Mouse (Mus musculus): Measurements from ENCODE around the gene Tbcb. TPM values are rescaled to one million over a fixed set of nuclear protein-coding genes. Genes with fewer than 3 reads are reported as not detected.

The Tbcb gene
- polyA plus RNA-seq, 1 experiment: 67.8 TPM

DNA sequence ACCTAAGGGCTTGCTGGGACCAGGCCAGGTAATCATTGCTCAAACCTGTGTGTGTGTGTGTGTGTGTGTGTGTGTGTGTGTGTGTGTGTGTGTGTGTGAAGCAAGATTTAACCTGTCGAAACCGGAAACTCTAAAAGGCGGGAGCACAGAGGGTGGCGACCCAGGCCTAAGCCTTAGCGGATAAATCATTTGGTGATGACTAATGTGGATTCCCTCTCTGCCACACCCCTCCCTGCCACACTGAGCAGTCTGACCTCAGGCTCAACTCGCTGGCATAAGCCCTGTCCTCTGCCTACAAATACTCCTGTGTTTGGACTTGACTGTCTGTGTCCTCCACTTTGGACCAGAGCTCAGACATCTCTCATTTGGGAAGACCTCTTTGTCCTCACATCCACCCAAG is 35.9 kb downstream of the Tbcb start:
- no peaks in the 10 kb centered on the region; the same call in 1 of the 2 replicates for H3K4me1 ChIP-seq (ENCODE audit: control insufficient read depth, insufficient read depth, low read length)
- TF ChIP-seq POLR2A (IDR thresholded peaks at IDR 0.05; ENCODE audit: borderline replicate concordance, control insufficient read depth, low read depth, low read length) (no peak), CTCF (IDR thresholded peaks at IDR 0.05; ENCODE audit: control insufficient read depth, insufficient read depth, low read length) (no peak)
- H3K27ac ChIP-seq (ENCODE audit: control insufficient read depth, insufficient read depth, low read depth, low read length, poor library complexity): no peak overlapping the region
- 31% methylated on average over 6 of the region's 6 CpGs for WGBS
- H3K4me3 ChIP-seq (replicated peaks; ENCODE audit: control insufficient read depth, low read depth, low read length): no peak overlapping the region

DNA sequence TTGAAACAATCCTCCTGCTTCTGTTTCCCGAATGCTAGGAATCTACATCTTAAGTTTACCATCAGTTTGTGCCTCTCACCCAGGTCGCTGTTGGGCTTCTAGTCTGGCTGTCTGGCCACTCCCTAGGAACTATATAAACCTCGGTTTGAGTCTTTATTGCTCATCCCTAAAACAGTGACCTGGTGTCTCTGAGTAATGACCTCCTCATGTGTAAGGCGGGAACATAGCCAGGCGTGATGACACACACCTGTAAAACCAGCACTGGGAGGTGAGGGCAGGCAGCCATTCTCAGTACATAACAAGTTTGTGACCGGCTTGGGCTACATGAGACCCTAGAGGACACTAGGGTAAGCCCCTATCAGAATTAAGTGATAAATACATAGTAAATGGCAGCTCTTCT is 36.6 kb downstream of the Tbcb start:
- no peak for TF ChIP-seq CTCF (IDR thresholded peaks at IDR 0.05; ENCODE audit: control insufficient read depth, insufficient read depth, low read length)
- TF ChIP-seq POLR2A (IDR thresholded peaks at IDR 0.05; ENCODE audit: borderline replicate concordance, control insufficient read depth, low read depth, low read length): no peak
- Histone ChIP-seq H3K4me1 (ENCODE audit: control insufficient read depth, insufficient read depth, low read length) (no peaks in the 10 kb centered on the region; the same call in 1 of the 2 replicates), H3K4me3 (replicated peaks; ENCODE audit: control insufficient read depth, low read depth, low read length) (no peak overlapping the region), H3K27ac (ENCODE audit: control insufficient read depth, insufficient read depth, low read depth, low read length, poor library complexity) (no peak overlapping the region)
- WGBS: 71% methylated on average over 6 of the region's 6 CpGs

DNA sequence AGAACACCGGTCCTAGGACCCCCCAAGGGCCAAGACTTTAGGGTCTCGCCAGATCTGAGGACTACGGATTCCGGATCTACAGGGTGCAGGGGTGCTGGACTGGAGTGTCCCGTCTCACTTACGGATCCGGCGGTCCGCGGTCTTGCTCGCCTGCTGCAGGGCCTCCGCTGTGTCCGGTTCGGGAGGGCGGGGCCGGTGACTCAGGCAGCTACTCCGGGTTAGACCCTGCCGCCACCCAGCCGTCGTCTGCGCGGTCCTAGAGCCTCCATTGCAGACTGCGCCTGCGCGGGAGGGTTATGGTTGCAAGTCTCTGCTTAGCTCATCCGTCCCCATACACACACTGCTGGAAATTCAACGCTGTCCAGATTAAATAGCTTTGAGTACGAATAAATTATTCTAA is 37.2 kb downstream of the Tbcb start:
- TF ChIP-seq POLR2A (IDR thresholded peaks at IDR 0.05; ENCODE audit: borderline replicate concordance, control insufficient read depth, low read depth, low read length) (peak; percentile 81; the same call in 1 of the 2 replicates), CTCF (IDR thresholded peaks at IDR 0.05; ENCODE audit: control insufficient read depth, insufficient read depth, low read length) (no peak)
- WGBS: under 1% methylated on average over 28 of the region's 28 CpGs
- peak overlapping the region; percentile 83 for H3K27ac ChIP-seq (ENCODE audit: control insufficient read depth, insufficient read depth, low read depth, low read length, poor library complexity)
- H3K4me3 ChIP-seq (replicated peaks; ENCODE audit: control insufficient read depth, low read depth, low read length): peak overlapping the region; percentile 90
- H3K4me1 ChIP-seq (ENCODE audit: control insufficient read depth, insufficient read depth, low read length): no peaks in the 10 kb centered on the region; the same call in 1 of the 2 replicates

DNA sequence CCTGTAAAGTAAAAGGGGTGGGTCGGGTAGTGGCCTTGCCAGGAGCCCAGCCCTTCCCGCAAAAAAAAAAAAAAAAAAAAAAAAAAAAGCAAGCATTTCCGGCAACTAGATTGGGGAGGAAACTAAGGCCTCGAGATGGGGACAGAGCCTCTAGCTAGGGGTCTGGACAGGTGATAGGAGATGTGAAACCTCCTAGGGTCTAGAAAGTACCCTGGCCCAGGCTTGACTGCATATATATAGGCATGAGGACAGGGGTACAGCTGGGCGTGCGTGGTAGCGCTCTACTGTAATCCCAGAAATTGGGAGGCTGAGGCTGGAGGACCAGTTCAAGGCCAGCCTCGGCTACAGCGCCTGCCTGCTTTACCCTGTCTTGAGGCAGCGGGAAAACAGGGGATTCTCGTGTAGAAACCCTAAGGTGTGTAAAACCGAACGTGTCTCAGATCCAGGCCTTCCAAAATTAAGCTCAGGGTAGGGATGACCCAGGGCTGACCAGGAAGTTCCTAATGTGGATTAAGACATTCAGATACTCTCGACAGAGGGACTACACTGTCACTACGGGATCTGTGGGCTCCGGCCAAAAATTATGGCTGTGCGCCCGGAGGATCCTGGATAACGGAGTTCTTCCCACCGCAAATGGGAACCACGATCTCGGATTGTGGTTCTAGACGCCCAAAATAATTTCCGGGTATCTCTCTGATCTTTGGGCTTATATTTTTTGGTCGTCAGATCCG is 37.8 kb downstream of the Tbcb start:
- under 1% methylated on average over 26 of the region's 26 CpGs for WGBS
- Histone ChIP-seq H3K27ac (ENCODE audit: control insufficient read depth, insufficient read depth, low read depth, low read length, poor library complexity) (peak overlapping the region; percentile 83), H3K4me1 (ENCODE audit: control insufficient read depth, insufficient read depth, low read length) (no peaks in the 10 kb centered on the region; the same call in 1 of the 2 replicates), H3K4me3 (replicated peaks; ENCODE audit: control insufficient read depth, low read depth, low read length) (peak overlapping the region; percentile 90)
- TF ChIP-seq CTCF (IDR thresholded peaks at IDR 0.05; ENCODE audit: control insufficient read depth, insufficient read depth, low read length) (no peak), POLR2A (IDR thresholded peaks at IDR 0.05; ENCODE audit: borderline replicate concordance, control insufficient read depth, low read depth, low read length) (no peak)

DNA sequence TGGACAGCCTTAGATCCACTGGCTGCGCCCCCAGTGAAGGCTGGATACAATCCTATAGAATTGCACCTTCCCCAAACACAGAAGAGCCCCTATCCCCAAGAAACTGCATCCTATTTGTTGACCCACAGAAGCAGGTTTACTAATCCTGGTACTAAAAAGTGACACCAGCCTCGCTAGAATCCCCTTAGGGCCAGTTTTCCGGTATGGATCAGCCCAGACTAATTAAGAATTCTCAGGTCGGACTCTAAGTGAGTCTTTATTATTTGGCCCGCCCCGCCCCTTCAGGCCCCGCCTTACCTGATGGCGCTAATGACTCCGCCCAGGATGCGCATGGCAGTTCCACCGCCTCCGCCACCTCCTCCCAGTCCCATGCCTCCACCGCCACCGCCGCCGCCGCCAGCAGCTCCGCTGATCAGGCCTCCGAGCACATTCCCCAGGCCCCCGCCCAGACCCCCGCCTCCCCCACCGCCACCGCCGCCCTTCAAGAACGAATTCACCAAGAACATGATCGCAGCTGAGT is 38.4 kb downstream of the Tbcb start:
- 3% methylated on average over 26 of the region's 26 CpGs for WGBS
- no peak overlapping the region for H3K27ac ChIP-seq (ENCODE audit: control insufficient read depth, insufficient read depth, low read depth, low read length, poor library complexity)
- TF ChIP-seq CTCF (IDR thresholded peaks at IDR 0.05; ENCODE audit: control insufficient read depth, insufficient read depth, low read length): no peak
- TF ChIP-seq POLR2A (IDR thresholded peaks at IDR 0.05; ENCODE audit: borderline replicate concordance, control insufficient read depth, low read depth, low read length): peak; percentile 37; the same call in 1 of the 2 replicates
- no peaks in the 10 kb centered on the region; the same call in 1 of the 2 replicates for H3K4me1 ChIP-seq (ENCODE audit: control insufficient read depth, insufficient read depth, low read length)
- H3K4me3 ChIP-seq (replicated peaks; ENCODE audit: control insufficient read depth, low read depth, low read length): peak overlapping the region; percentile 90

DNA sequence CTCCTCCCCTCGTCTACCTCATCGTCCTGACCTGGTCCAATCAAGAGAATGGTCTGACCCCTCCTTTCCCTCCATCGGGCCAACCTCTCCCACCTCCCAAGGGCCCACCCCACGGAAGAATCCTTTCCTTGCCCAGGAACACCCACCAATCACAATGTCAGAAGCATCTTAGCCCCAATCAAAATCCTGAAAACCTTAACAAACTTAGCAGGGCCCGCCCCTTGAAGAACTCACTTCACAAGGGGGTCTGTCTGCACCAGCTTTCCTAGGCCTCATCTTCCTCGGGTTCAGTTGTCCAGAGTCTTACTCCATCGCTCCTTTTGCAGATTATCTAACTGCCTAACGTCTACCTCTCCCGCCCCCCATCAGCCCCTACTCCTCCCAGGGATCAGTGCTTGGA is 39.1 kb downstream of the Tbcb start:
- Histone ChIP-seq H3K4me1 (ENCODE audit: control insufficient read depth, insufficient read depth, low read length) (no peaks in the 10 kb centered on the region; the same call in 1 of the 2 replicates), H3K27ac (ENCODE audit: control insufficient read depth, insufficient read depth, low read depth, low read length, poor library complexity) (no peak overlapping the region), H3K4me3 (replicated peaks; ENCODE audit: control insufficient read depth, low read depth, low read length) (no peak overlapping the region)
- WGBS: 70% methylated on average over 9 of the region's 9 CpGs
- TF ChIP-seq CTCF (IDR thresholded peaks at IDR 0.05; ENCODE audit: control insufficient read depth, insufficient read depth, low read length) (no peak), POLR2A (IDR thresholded peaks at IDR 0.05; ENCODE audit: borderline replicate concordance, control insufficient read depth, low read depth, low read length) (no peak)

DNA sequence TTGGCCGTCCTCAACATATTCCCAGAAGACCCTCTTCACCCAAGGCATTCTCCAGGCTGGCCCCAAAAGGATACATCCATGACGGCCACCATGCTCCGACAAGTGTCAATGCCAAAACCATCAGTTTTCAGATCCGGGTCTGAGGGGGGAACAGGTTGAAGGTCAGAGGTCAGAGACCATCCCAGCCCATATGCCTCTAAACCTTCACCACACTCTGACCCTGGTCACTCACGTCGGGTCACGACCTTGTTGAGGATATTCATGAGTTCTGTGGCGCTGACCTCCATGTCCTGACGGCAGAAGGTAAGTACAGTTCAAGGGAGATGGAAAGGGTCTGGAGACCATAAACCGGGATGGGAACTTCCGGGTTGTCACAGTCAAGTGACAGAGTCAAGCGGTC is 40.0 kb downstream of the Tbcb start:
- 93% methylated on average over 12 of the region's 12 CpGs for WGBS
- Histone ChIP-seq H3K4me3 (replicated peaks; ENCODE audit: control insufficient read depth, low read depth, low read length) (no peak overlapping the region), H3K4me1 (ENCODE audit: control insufficient read depth, insufficient read depth, low read length) (no peaks in the 10 kb centered on the region; the same call in 1 of the 2 replicates), H3K27ac (ENCODE audit: control insufficient read depth, insufficient read depth, low read depth, low read length, poor library complexity) (no peak overlapping the region)
- no peak for TF ChIP-seq CTCF (IDR thresholded peaks at IDR 0.05; ENCODE audit: control insufficient read depth, insufficient read depth, low read length)
- no peak for TF ChIP-seq POLR2A (IDR thresholded peaks at IDR 0.05; ENCODE audit: borderline replicate concordance, control insufficient read depth, low read depth, low read length)

DNA sequence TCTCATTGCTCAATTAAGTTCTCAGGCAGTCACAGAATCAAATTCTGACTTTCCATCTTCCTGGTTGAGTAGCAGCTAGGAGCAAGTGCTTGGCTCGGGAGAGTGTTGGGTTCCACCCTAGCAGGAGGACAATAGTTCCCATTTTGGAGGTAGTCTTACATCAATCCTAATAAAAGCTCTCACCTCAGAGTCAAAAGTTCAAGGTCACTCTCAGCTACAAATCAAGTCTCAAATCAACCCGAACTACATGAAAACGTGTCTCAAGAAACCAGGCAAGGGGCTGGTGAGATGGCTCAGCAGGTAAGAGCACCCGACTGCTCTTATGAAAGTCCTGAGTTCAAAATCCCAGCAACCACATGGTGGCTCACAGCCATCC is 43.0 kb downstream of the Tbcb start:
- TF ChIP-seq CTCF (IDR thresholded peaks at IDR 0.05; ENCODE audit: control insufficient read depth, insufficient read depth, low read length) (no peak), POLR2A (IDR thresholded peaks at IDR 0.05; ENCODE audit: borderline replicate concordance, control insufficient read depth, low read depth, low read length) (no peak)
- no peaks in the 10 kb centered on the region for H3K4me1 ChIP-seq (ENCODE audit: control insufficient read depth, insufficient read depth, low read length)
- 83% methylated on average over 4 of the region's 4 CpGs for WGBS
- no peak overlapping the region for H3K27ac ChIP-seq (ENCODE audit: control insufficient read depth, insufficient read depth, low read depth, low read length, poor library complexity)
- no peak overlapping the region for H3K4me3 ChIP-seq (replicated peaks; ENCODE audit: control insufficient read depth, low read depth, low read length)
